Mouse (Mus musculus): ENCODE results near the gene Gtpbp4. TPM values are rescaled to one million over a fixed set of nuclear protein-coding genes. Genes with fewer than 3 reads are reported as not detected.

Gene Gtpbp4
- polyA plus RNA-seq, 1 experiment from 2014 or later, result 75.1 TPM

Other genes starting within 250 kb of the Gtpbp4 start
- gene Wdr37, start 124.2 kb downstream of the Gtpbp4 start, polyA plus RNA-seq (2016; fragmentation: Nextera tagmentation; extraction: Ambion mirVana), result 31.0 and 34.1 TPM in 2 replicates
- gene Idi1, start 110.6 kb downstream of the Gtpbp4 start, polyA plus RNA-seq (2016; fragmentation: Nextera tagmentation; extraction: Ambion mirVana), result 122 and 154 TPM in 2 replicates
- gene Gm9745, start 47.9 kb downstream of the Gtpbp4 start, polyA plus RNA-seq (2016; fragmentation: Nextera tagmentation; extraction: Ambion mirVana), result not detected in 2 replicates
- 0.06 TPM in 1 of 2 replicates, not detected in the other for gene Idi2, start 43.2 kb downstream of the Gtpbp4 start, polyA plus RNA-seq (2016; fragmentation: Nextera tagmentation; extraction: Ambion mirVana)
- 25.9 and 31.5 TPM in 2 replicates for gene Larp4b, start 97.8 kb upstream of the Gtpbp4 start, polyA plus RNA-seq (2016; fragmentation: Nextera tagmentation; extraction: Ambion mirVana)